Mouse (Mus musculus) lung, postnatal 14 days (tissue): Measurements from ENCODE around the gene Tbc1d2b.
A peak's percentile ranks its signal among the peaks of the same experiment; 100 is the strongest.

Experiments
- DNase-seq: peaks from one replicate; pipeline ENCODE4 v3.0.0; 2021

Tbc1d2b gene

DNA sequence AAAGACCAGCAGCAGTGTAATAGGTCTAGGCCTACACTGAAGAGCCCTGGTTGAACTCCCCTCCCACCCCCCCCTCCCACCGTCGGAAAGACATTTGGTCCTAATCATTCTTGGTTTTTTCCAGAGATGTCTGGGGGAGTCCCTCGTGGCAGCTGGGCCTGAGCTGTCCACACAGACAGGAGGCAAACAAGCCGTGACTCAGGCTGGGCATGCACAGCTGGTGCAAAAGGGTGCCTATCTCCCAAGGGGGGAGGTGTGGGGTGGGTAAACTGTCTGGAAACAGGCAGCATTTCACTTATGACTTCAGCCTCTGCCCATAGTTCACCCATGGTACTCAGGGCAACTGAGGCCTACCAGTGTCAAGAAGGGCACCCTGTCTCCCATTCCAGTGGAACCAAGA, 69.1 kb downstream of the Tbc1d2b start:
- DNase-seq = no peak

- no peak for DNase-seq
Measured at GRCm38 (mm10) chr9:90201096-90201495, 69.5 kb downstream of the Tbc1d2b start.

DNA sequence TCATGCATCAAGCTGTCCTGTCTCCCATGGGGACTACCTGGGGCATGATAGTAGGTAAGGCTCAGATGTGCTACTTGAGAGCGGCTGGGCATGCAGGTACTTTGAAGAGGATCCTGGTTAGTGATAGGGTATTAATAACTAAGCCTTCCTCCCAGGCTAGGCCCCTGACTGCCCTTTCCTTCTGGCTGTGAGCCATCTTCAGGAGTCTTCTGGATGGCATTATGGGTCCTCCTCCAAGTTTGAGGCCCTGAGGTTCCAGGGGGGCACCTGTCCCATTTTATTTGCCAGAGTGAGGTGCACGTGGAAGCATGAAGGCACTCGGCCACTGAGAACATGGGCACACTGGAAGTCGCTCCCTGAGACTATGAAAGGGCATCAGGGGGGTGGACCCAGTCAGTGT, 70.1 kb downstream of the Tbc1d2b start:
- no peak for DNase-seq

DNA sequence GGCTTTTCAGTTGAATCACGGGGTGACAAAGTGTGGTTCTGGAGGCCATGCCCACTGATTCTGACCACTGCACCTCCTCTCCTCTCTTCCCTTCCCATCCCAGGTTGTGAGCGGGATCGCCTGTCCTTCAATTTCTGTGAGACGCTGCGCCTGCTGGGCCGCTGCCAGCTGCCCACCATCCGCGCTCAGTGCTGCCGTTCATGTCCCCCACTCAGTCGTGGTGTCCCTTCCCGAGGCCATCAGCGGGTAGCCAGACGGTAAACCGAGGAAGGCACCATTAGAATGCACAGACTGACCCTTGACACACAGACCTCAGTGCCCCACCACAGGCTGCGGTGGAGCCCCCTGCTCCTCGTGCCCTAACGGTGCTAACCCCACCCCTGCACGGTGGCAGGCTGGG, 71.0 kb downstream of the Tbc1d2b start:
- DNase-seq = no peak

DNA sequence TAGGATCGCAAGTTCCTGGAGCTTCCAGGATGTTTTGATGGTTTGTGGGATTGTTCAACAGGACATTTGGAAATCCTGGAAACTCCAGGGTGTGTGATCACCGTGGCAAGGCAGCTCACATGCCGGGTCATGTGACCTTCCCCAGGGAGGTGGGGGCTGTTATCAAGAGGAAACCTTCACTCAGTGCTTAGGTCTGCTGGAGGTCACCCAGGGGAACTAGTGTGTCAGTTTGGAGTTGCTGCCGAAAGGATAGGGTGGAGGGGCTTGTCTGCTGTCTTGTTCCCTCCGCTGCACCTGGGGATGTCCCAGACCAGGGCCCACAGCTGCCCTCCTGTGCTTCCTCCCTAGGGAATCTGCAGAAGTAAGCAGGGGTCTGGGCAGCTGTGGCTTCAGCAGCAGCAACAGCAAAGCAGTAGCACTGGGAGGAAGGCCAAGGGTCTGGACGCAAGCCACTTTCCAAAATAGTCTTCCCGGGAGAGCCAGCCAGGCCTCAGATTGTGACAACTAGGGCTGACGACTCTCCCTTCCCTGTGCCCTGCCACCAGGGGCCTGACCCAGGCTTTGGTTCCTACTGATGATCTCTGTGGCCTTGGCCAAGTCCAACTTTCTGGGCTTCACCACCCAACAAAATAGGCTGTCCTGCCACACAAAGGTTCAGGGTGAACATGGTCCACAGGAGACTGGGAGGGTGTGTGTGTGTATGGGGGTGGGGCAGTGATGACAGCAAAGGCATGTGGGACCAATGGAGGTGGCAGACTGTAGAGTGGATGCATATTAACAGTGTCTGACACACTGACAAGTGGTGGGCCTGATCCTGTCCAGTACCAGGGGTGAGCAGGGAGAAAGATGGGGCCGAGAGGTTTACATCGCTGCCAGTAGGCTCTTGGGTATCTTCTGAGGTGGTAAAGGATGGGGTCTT, 71.8 kb downstream of the Tbc1d2b start:
- peak; percentile 74 for DNase-seq

DNA sequence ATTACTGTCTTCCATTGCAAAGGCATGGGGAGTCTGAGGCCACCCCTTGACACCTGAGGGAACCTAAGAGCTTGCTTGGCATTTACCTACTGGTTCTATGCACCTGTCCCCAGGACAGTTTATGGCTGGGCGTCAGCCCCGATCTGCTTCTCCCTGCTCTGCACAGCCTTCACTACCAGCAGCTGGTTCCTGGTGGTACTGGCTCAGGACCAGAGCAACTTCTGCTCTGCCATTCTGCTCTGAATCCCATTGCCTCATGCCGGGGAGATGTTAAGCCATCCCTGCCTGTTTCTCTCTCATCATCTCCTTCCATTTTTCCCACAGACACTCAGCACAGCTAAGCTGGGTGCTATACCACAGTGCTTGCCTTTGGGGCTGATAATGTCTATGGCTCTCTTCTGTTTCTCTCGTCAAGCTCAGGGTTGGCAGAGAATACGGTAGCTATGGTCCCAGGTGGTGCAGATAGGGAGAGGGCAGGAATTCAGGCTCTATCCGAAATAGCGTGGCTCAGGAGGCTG, 72.7 kb downstream of the Tbc1d2b start:
- no peak for DNase-seq

DNA sequence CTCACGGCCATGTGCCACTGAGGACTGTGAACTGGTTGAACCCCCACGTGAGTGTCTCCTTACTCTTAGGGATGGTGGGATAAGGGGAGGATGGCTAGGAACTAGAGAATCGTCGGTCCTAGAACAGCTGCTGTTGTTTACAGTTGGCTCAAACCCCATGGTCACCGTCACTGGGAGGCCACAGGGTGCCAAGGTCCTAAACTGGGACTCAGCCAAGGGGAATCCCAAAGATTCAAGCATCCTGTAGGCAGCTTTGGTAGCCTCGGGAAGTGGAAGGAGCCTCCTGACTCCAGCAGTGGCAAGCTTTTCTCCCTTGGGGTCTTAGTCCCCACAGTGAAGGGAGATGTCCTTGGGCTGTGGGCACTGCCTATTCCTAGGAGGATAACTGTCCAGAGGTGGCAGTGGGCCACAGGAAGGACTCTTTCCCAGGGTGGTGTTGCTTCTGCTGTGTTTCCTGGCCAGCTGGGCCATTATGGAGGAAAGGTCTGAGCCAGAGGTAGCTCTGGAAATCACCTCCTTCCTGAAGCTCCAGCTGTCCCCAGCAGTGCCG, 73.4 kb downstream of the Tbc1d2b start:
- no peak for DNase-seq

DNA sequence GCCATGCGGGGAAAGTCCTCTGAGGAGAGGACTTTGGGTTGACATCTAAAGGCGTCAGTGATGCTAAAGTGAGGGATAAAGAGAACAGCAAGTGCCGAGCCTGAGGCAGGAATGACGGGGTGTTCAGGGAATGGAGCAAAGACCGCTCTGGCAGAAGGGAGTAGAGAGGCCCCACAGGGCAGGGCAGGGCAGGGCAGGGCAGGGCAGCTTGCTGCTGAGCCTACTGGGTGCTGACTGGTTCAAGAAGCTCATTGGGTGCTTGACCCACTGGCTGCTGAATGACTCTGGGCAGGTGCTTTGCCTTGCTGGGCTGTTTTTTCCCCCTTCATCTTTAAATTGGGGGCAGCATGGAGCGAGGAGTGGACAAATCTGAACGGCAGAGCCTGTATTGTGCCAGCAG, 74.3 kb downstream of the Tbc1d2b start:
- no peak for DNase-seq

DNA sequence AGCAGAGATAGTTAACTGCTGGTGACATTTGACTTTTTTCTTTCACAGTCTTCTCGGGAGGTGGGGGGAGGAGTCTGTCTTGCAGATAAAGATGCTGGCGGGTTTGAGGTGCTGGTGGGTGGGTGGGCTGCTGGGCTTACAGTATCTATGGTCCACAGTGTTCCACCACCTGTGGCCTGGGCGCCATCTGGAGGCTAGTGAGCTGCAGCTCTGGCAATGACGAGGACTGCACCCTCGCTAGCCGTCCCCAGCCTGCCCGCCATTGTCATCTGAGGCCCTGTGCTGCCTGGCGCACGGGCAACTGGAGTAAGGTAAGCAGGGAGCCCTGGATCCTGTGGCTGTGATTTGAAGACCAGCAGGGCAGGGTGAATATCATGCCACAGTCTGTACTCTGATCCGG, 75.6 kb downstream of the Tbc1d2b start:
- no peak for DNase-seq

DNA sequence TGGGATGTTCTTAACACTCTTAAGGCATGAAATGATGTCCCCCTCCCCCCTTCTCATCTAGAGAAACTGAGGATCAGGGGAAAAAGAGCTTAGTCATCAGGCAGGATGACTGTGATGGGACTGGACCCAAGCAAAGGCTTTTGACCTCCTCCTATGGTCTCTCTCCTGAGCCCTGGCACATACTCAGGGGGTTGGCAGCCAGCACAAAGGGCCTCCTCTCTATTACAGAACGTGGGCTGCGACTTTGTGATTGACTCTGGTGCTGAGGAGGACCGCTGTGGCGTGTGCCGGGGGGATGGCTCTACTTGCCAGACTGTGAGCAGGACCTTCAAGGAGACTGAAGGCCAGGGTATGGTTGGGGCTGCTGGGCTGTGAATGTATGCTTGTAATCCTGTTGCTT, 81.2 kb downstream of the Tbc1d2b start:
- no peak for DNase-seq

DNA sequence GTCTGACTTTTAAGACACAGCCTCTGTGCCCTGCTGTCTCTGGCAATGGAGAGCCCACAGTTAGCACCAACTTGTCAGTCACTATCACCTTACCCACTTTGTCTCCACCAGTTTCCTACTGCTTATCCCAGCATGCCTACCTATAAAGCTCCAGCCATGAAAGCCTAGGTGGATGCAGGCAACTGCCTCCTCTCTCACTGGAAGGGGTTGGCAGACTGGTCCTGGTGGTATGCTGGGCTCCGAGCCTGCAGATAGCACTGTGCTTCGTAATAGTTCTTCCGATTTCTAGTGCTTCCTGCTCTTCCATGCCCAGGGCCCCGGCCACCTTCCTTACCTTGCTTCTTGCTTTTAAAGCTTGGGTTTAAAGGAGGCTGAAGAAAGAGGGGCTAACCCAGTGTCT, 81.7 kb downstream of the Tbc1d2b start:
- DNase-seq = no peak

- DNase-seq = no peak
Measured at GRCm38 (mm10) chr9:90185356-90185910, 85.2 kb downstream of the Tbc1d2b start.

- DNase-seq = peak; percentile 62
Measured at GRCm38 (mm10) chr9:90184116-90184515, 86.5 kb downstream of the Tbc1d2b start.

GRCm38 (mm10) chr9:90183550-90183949, 87.1 kb downstream of the Tbc1d2b start:
- DNase-seq = no peak

DNA sequence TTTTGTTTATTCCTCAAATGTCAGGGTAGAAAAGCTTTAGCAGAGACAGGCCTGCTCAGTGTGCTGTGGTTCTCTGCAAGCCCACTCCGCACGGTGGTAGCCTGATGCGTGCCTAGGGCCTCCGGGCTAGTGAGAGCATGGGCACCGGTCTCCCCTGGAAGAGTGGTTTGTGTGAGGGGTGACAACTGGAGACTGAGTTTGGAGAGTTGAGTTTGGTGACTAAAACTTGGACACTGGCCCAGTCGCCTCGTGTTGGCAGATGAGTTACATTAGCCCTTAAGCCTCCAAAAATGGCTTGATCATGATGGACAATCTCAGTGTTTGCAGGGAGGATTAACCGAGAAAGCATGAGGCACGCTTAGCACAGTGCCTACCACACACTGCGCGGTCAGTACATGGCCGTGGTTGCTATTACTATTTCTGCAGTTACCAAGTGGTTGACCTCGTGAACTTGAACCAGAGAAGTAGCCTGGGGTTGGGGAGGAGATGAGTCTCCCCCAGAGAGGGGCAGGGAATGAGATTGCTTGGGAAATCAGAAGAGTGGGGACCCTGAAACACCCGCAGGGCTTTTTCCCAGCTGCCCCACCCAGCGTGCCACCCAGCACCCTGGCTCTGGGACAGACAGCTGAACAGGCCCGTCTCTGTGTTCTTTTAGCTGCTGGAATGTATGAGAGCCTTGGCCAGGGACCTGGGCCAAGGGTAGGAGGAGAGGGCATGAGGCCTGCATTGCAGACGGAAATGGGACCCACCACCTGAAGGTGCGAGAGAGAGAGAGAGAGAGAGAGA, 87.8 kb downstream of the Tbc1d2b start:
- peak; percentile 65 for DNase-seq

GRCm38 (mm10) chr9:90181656-90182388, 88.8 kb downstream of the Tbc1d2b start:
- no peak for DNase-seq

GRCm38 (mm10) chr9:90179409-90179808, 91.2 kb downstream of the Tbc1d2b start:
- no peak for DNase-seq

DNA sequence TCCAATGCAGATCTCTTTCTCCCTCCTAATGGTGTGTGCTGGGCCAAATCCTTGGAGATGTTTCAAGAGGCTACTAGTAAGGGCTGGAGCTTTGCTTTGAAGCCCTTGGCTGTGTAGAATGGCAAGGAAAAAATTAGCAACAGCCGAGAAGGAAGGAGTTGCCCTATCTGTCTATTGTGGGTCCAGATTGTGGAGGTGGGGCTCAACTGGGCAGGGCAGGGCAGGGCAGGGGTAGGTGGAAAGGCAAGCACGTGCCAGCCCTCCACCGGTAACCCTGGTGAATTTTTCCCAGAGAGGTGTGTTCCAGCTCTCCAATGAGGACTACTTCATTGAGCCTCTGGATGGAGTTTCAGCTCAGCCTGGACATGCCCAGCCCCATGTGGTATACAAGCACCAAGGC, 97.3 kb downstream of the Tbc1d2b start:
- no peak for DNase-seq

- no peak for DNase-seq
Measured at GRCm38 (mm10) chr9:90172528-90173321, 97.9 kb downstream of the Tbc1d2b start.

GRCm38 (mm10) chr9:90171421-90171820, 99.2 kb downstream of the Tbc1d2b start:
- DNase-seq = no peak

DNA sequence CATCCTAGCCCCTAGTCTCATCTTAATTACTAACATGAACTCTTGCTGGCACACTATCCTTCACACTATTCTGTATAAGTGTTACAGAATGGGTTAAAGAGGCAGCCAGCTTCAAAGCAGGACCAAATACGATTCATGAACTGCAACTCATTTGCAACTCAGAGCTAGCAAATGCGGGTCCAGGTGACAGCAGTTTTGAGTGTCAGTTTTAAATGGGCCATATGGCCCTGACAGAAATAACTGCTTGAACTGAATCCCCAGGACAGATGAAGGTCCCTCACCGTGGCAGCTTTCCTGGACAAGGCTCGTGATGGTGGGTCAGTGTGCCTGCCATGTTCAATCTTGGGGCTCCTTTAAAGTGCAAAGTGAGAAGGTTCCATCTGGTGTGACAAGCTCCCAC, 100.6 kb downstream of the Tbc1d2b start:
- no peak for DNase-seq

GRCm38 (mm10) chr9:90166615-90167014, 104.0 kb downstream of the Tbc1d2b start:
- DNase-seq = no peak
